Mouse (Mus musculus): ENCODE data around the gene Ubxn2a. TPM values are rescaled to one million over a fixed set of nuclear protein-coding genes. Genes with fewer than 3 reads are reported as not detected.
A peak's percentile ranks its signal among the peaks of the same experiment; 100 is the strongest.

Gene Ubxn2a
- polyA plus RNA-seq, 1 experiment from 2014 or later: 25.7 TPM

- H3K79me2 ChIP-seq (ENCODE audit: inconsistent target): no peaks in the 10 kb centered on the region
- H3K27ac ChIP-seq: no peak overlapping the region
- H3K4me3 ChIP-seq (ENCODE audit: inconsistent target): no peak overlapping the region
- 96% methylated on average over 5 of the region's 5 CpGs for WGBS (ENCODE audit: missing documents)
- no peaks in the 10 kb centered on the region for H3K36me3 ChIP-seq (ENCODE audit: inconsistent target)
These were observed 36.2 kb downstream of the Ubxn2a start for GRCm38 (mm10) chr12:4871260-4871659.

DNA sequence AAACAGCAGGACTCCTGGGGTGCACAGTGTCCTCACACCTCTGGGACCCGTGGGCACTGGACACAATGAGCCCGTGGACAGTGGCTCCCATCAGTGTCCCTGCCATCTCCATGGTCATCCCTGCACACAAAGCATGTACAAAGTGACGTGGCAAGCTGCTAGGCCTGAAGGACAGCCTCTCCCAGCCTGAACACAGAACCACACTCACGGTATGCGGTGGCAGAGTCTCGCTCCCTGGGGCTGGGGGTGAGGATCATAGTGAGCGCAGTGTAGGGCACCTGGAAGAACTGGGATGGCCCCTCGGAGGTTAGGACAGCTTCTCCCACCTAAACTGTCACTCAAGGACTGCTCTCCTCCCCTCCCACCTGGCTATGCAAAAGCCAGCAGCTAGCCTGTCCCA, 38.6 kb downstream of the Ubxn2a start:
- WGBS (ENCODE audit: missing documents): 93% methylated on average over 8 of the region's 8 CpGs
- H3K79me2 ChIP-seq (ENCODE audit: inconsistent target): no peaks in the 10 kb centered on the region
- H3K4me3 ChIP-seq (ENCODE audit: inconsistent target): no peak overlapping the region
- H3K27ac ChIP-seq: no peak overlapping the region
- no peaks in the 10 kb centered on the region for H3K36me3 ChIP-seq (ENCODE audit: inconsistent target)

DNA sequence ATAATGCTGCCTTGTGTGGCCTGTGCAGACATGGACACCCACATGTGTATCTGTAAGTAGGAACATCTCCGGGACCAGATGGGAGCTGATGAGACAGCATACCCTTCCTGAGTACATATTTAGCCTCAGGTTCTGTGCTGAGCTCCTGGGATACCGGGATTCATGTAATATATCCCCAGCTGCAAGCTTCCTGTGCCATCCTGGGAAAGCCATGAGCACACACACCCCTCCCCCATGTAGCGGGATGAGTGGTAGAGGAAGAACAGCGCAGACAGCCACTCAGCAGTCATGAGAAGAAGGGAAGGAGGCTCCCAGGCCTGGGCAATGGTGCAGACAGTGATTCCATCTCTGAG, 43.2 kb downstream of the Ubxn2a start:
- no peaks in the 10 kb centered on the region for H3K79me2 ChIP-seq (ENCODE audit: inconsistent target)
- no peak overlapping the region for H3K27ac ChIP-seq
- H3K36me3 ChIP-seq (ENCODE audit: inconsistent target): no peaks in the 10 kb centered on the region
- 86% methylated on average over 4 of the region's 4 CpGs for WGBS (ENCODE audit: missing documents)
- no peak overlapping the region for H3K4me3 ChIP-seq (ENCODE audit: inconsistent target)

DNA sequence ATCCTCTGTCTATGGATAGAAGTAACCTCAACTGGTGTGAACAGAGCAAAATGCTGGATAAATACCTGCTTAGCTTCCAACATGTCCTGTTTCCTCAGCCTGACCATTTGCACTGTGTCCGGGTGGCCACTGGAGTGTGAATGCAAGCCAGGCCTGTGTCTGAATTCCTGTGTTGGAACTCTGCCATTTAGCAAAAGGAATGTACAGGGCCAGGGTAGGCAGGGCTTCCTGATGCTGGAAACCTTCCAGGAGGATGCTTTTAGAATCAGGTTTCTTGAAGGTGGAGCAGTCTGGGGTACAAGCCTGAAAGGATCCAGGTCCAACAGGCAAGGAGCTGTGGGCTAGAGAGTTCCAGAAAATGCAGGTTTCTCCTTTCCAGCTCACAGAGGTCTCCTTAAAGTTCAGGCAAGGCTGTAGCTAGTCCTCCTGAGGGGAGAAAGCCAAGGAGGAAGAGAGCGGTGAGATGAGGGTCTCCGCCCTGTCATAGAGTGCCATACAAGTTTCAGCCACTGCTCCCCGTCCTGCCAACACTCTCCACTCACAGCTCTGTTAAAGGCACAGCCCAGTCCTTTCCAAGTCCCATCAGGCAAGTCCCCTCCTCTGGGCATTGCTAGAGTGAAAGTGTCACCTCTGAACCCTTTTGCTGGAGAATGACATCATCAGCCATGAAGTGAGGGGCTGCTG, 43.7 kb downstream of the Ubxn2a start:
- H3K36me3 ChIP-seq (ENCODE audit: inconsistent target): no peaks in the 10 kb centered on the region
- WGBS (ENCODE audit: missing documents): 94% methylated on average over 4 of the region's 4 CpGs

DNA sequence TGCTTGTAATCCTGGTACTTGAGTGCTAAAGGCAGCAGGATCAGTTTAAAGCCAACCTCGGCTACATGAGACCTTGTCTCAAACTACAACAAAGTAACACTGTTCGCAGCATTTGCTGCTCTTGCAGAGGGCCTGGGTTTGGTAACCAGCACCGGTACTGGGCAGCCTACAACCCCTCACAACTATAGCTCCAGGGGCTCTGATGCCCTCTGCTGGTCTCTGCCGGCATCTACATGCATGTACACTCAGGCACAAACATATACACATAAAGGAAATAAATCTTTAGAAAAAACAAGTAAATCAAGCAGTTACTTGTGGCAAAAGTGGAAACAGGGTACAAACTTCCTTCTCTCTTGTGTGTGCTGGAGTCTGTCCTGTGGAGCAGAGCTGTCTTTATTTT, 44.8 kb downstream of the Ubxn2a start:
- no peaks in the 10 kb centered on the region for H3K79me2 ChIP-seq (ENCODE audit: inconsistent target)
- no peak overlapping the region for H3K4me3 ChIP-seq (ENCODE audit: inconsistent target)
- H3K36me3 ChIP-seq (ENCODE audit: inconsistent target): no peaks in the 10 kb centered on the region
- WGBS (ENCODE audit: missing documents): 94% methylated on average over 4 of the region's 4 CpGs
- no peak overlapping the region for H3K27ac ChIP-seq

More for the DNA sequence above, 43.7 kb downstream of the Ubxn2a start:
- H3K79me2 ChIP-seq (ENCODE audit: inconsistent target): no peaks in the 10 kb centered on the region
- H3K27ac ChIP-seq: no peak overlapping the region
- H3K4me3 ChIP-seq (ENCODE audit: inconsistent target): no peak overlapping the region

- no peaks in the 10 kb centered on the region for H3K79me2 ChIP-seq (ENCODE audit: inconsistent target)
- WGBS (ENCODE audit: missing documents): 50% methylated on average over 11 of the region's 11 CpGs
- H3K27ac ChIP-seq: no peak overlapping the region
- no peaks in the 10 kb centered on the region for H3K36me3 ChIP-seq (ENCODE audit: inconsistent target)
- H3K4me3 ChIP-seq (ENCODE audit: inconsistent target): no peak overlapping the region
These were observed 48.1 kb downstream of the Ubxn2a start for GRCm38 (mm10) chr12:4859241-4859914.

- Histone ChIP-seq H3K36me3 (ENCODE audit: inconsistent target) (no peaks in the 10 kb centered on the region), H3K79me2 (ENCODE audit: inconsistent target) (no peaks in the 10 kb centered on the region), H3K27ac (no peak overlapping the region), H3K4me3 (ENCODE audit: inconsistent target) (no peak overlapping the region)
- WGBS (ENCODE audit: missing documents): 89% methylated on average over 2 of the region's 2 CpGs
These were observed 50.7 kb downstream of the Ubxn2a start for GRCm38 (mm10) chr12:4856834-4857233.

DNA sequence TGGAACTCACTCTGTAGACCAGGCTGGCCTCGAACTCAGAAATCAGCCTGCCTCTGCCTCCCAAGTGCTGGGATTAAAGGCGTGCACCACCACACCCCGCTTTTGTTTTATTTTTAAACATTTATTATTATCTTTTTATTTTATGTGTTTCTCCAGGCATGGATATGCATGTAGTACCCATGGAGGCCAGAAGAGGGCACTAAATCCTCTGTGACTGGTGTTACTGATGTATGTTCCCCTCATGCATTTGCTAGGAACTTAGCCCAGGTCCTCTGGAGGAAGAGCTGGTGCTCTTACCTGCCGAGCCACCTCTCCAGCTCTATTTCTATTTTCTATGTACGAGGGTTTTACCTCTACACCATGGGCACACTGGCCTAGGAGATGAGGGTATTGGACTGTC, 51.3 kb downstream of the Ubxn2a start:
- Histone ChIP-seq H3K79me2 (ENCODE audit: inconsistent target) (no peaks in the 10 kb centered on the region), H3K4me3 (ENCODE audit: inconsistent target) (no peak overlapping the region), H3K36me3 (ENCODE audit: inconsistent target) (no peaks in the 10 kb centered on the region), H3K27ac (no peak overlapping the region)
- 97% methylated on average over 4 of the region's 5 CpGs for WGBS (ENCODE audit: missing documents)

DNA sequence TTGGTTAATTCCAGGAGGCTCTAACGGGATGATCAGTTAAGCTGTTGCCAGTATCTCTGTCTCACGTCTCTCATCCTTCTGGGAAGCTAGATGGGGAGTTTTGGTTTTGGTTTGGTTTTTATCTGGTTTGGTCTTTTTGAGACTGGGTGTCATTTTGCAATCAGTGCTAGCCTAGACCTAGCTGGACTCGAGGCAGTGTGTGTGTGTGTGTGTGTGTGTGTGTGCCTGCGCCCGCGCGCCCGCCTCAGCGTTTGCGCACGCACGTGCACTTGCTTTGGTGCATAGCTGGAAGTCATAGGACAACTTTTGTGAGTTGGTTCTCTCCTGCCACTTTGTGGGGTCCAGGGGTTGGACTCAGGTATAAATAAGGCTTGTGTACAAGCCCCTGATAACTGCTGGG, 63.8 kb downstream of the Ubxn2a start:
- peak overlapping the region; percentile 44 for H3K27ac ChIP-seq
- H3K4me3 ChIP-seq (ENCODE audit: inconsistent target): peak overlapping the region; percentile 88
- H3K79me2 ChIP-seq (ENCODE audit: inconsistent target): peaks cover 49% of the 10 kb centered on the region
- no peaks in the 10 kb centered on the region for H3K36me3 ChIP-seq (ENCODE audit: inconsistent target)
- 0% methylated on average over 12 of the region's 12 CpGs for WGBS (ENCODE audit: missing documents)

DNA sequence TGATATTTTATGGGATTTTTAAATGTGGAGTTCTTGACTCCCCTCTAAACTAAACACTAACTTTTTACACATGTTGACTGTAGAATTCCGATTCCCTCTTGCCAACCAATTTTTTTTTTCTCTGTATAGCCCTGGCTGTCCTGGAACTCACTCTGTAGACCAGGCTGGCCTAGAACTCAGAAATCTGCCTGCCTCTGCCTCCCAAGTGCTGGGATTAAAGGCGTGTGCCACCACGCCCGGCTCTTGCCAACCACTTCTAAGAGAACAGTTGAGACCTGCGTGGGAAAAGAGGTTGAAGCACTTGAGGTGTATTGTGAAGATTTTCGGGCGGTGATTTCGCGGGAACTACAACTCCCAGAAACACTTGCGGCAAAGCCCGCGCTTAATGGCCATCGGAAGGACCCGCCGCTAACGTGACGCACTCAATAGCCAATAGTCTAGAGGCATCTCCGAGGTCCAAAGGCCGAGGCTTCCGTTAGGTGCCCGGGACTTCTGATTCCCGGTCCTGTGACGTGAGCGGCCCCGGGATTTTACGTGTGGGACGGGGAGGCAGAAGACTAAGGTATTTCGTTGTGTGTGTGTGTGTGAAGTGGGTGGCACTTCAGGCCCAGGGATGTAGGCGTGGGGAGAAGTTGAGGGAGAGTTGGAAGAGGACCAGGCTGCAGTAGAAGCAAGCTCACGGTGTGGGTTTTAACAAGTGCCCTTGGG, 64.5 kb downstream of the Ubxn2a start, which contains the start of gene Wdcp:
TSS of gene Wdcp (plus strand) at position 414 of the 708 bp plus-strand sequence.
- 2% methylated on average over 30 of the region's 30 CpGs for WGBS (ENCODE audit: missing documents)
- Histone ChIP-seq H3K27ac (peak within 1 kb of the TSS; percentile 44), H3K79me2 (ENCODE audit: inconsistent target) (peaks cover 56% of the 10 kb centered on the region)

DNA sequence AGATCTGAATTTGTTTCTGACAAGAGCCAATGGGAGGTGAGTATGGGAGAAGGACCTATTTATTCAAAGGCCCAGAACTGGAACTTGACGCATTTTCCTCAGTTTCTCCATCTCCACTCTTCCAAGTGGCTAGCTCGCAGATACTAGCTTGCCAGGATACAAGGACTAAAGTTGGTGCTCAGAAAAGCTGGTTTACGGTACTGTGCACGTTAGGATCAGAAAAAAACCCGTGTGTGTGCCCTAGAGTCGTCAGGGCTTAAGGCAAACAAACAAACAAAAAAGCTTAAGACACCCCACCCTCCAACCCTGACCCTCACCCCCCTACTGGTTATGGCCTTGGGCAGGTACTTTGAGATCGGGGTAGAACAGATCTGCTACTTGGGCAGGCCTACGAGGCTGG, 65.0 kb downstream of the Ubxn2a start:
- Histone ChIP-seq H3K79me2 (ENCODE audit: inconsistent target) (peaks cover 54% of the 10 kb centered on the region), H3K27ac (no peak overlapping the region), H3K4me3 (ENCODE audit: inconsistent target) (no peak overlapping the region), H3K36me3 (ENCODE audit: inconsistent target) (peaks cover 6% of the 10 kb centered on the region; the same call in 1 of the 2 replicates)
- WGBS (ENCODE audit: missing documents): 90% methylated on average over 8 of the region's 8 CpGs

More for the DNA sequence above, 64.5 kb downstream of the Ubxn2a start, which contains the start of gene Wdcp:
- Histone ChIP-seq H3K4me3 (ENCODE audit: inconsistent target) (peak within 1 kb of the TSS; percentile 88), H3K36me3 (ENCODE audit: inconsistent target) (peaks cover under 1% of the 10 kb centered on the region; the same call in 1 of the 2 replicates)

- Histone ChIP-seq H3K79me2 (ENCODE audit: inconsistent target) (peaks cover 45% of the 10 kb centered on the region), H3K36me3 (ENCODE audit: inconsistent target) (peaks cover 16% of the 10 kb centered on the region; the same call in 1 of the 2 replicates), H3K4me3 (ENCODE audit: inconsistent target) (peak within 1 kb of the TSS; percentile 87), H3K27ac (peak within 1 kb of the TSS; percentile 76)
- 2% methylated on average over 35 of the region's 37 CpGs for WGBS (ENCODE audit: missing documents)
These were observed 66.1 kb downstream of the Ubxn2a start, which contains the start of gene Fkbp1b for GRCm38 (mm10) chr12:4841392-4841887. Gene Fkbp1b, minus strand, starts transcription at chr12:4841591.

DNA sequence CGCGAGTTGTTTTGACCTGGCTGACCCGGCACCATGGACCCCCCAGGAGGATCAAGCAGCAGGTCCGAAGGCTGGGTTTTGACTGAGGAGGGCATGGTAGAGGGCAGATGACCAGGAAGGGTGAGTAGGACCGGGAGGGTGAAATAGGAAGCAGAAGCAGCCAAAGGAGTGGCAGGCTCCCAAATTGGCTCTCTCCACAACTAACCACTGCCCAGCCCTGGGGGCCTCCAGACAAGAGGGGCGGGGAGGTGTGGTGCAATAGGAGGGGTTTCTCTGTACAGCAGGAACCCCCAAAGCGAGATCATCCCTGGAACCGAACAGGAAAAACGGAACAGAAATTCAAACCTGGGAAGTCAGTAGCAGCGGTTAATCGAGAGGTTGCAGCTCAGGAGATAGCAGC, 66.8 kb downstream of the Ubxn2a start:
- WGBS (ENCODE audit: missing documents): 2% methylated on average over 11 of the region's 11 CpGs
- Histone ChIP-seq H3K27ac (peak overlapping the region; percentile 76), H3K4me3 (ENCODE audit: inconsistent target) (peak overlapping the region; percentile 87), H3K79me2 (ENCODE audit: inconsistent target) (peaks cover 38% of the 10 kb centered on the region), H3K36me3 (ENCODE audit: inconsistent target) (peaks cover 17% of the 10 kb centered on the region)

- WGBS (ENCODE audit: missing documents): 5% methylated on average over 6 of the region's 6 CpGs
- Histone ChIP-seq H3K36me3 (ENCODE audit: inconsistent target) (peaks cover 23% of the 10 kb centered on the region), H3K79me2 (ENCODE audit: inconsistent target) (peaks cover 31% of the 10 kb centered on the region), H3K27ac (peak overlapping the region; percentile 76), H3K4me3 (ENCODE audit: inconsistent target) (peak overlapping the region; percentile 87)
These were observed 67.5 kb downstream of the Ubxn2a start for GRCm38 (mm10) chr12:4840010-4840409.
